ENCODE assay signal across 25 mouse cellular contexts in genomic region chr11:80553046-80553445, GRCm38 (mm10).
DNase-seq lines count a peak whose midpoint lies in the region; ATAC-seq and TF ChIP-seq lines count a peak whose summit lies in the region.
"Had no signal": no experiment of that assay in that cellular context is flagged by ENCODE, and none has a peak within 500 bp of the region (broad histone marks: within the 10 kb centered on the region; RNA-seq: fewer than 3 reads in every experiment).

No protein-coding gene starts in this region.

- H3K9ac ChIP-seq in forebrain, postnatal 0 days, result no peak overlapping the region
- H3K9ac ChIP-seq: embryonic facial prominence, embryonic 12.5 days; forebrain, embryonic 13.5 days; forebrain, embryonic 15.5 days had no signal

- H3K27ac ChIP-seq in forebrain, postnatal 0 days (ENCODE audit: low read depth, low read length), result no peak overlapping the region
- H3K27ac ChIP-seq: embryonic facial prominence, embryonic 10.5 days; embryonic facial prominence, embryonic 12.5 days; forebrain, embryonic 13.5 days had no signal

- no peaks in the 10 kb centered on the region for H3K36me3 ChIP-seq in forebrain, postnatal 0 days (ENCODE audit: insufficient read depth)
- H3K36me3 ChIP-seq: embryonic facial prominence, embryonic 10.5 days; embryonic facial prominence, embryonic 12.5 days; forebrain, embryonic 15.5 days; G1E had no signal

- intact Hi-C loops in heart, postnatal 25 days (cut with DNase I), result no loop called here

- no peak for TF ChIP-seq CTCF in forebrain, postnatal 0 days (IDR thresholded peaks at IDR 0.05; ENCODE audit: low read depth)

- peak; percentile 68 for DNase-seq in heart, adult 11 months
- no peak for DNase-seq in heart, postnatal 25 days (ENCODE audit: low spot score)
- no peak for DNase-seq in forebrain, postnatal 0 days
- DNase-seq in embryo, embryonic 10.5 days (ENCODE audit: low spot score), result no peak
- DNase-seq in lung, postnatal 14 days, result no peak
- DNase-seq: adrenal gland, adult 8-10 months; adrenal gland, postnatal 14 days; adrenal gland, postnatal 36 days; B cell, adult 2 months; cerebellum, adult 11-12 months; cerebellum, adult 2 months; cerebellum, adult 9-10 months; cerebellum, postnatal 10 days; cerebellum, postnatal 25 days had no signal

- H3K4me3 ChIP-seq in forebrain, postnatal 0 days (ENCODE audit: low read depth, low read length), result no peak overlapping the region
- H3K4me3 ChIP-seq: embryonic facial prominence, embryonic 10.5 days; embryonic facial prominence, embryonic 12.5 days; forebrain, embryonic 13.5 days; forebrain, embryonic 15.5 days had no signal

- no peaks in the 10 kb centered on the region for H3K9me3 ChIP-seq in forebrain, postnatal 0 days (ENCODE audit: low read length)
- H3K9me3 ChIP-seq: embryonic facial prominence, embryonic 10.5 days; embryonic facial prominence, embryonic 12.5 days; forebrain, embryonic 13.5 days; forebrain, embryonic 15.5 days; G1E had no signal

- no peaks in the 10 kb centered on the region for H3K27me3 ChIP-seq in forebrain, postnatal 0 days (ENCODE audit: insufficient read depth, low read length)
- H3K27me3 ChIP-seq: CH12.LX; embryonic facial prominence, embryonic 12.5 days; forebrain, embryonic 13.5 days; forebrain, embryonic 15.5 days; Patski had no signal

- WGBS in forebrain, postnatal 0 days, result 79% methylated on average over 11 of the region's 11 CpGs

- H3K4me1 ChIP-seq in forebrain, postnatal 0 days (ENCODE audit: insufficient read depth), result peaks cover 17% of the 10 kb centered on the region

- H3K4me2 ChIP-seq in forebrain, postnatal 0 days (ENCODE audit: low read depth), result no peak overlapping the region
- H3K4me2 ChIP-seq: embryonic facial prominence, embryonic 12.5 days; forebrain, embryonic 13.5 days; forebrain, embryonic 15.5 days had no signal

- peak; percentile 51 to 65; a peak in 3 of 4 replicates for ATAC-seq in hematopoietic stem cell, adult 5-6 weeks (replicated peaks in 1 of 2; ENCODE audit: insufficient read depth in 1 of 2, low FRiP score in 2 of 2, low TSS enrichment in 1 of 2, low read depth in 1 of 2, poor library complexity in 2 of 2, severe bottlenecking in 2 of 2)
- peak; percentile 44; the same call in 1 of the 2 replicates for ATAC-seq in megakaryocyte progenitor cell, adult 5-6 weeks (replicated peaks; ENCODE audit: poor library complexity)
- ATAC-seq in forebrain, postnatal 0 days, result no peak
- ATAC-seq: activated CD4-positive, CD25-positive, alpha-beta regulatory T cell, adult 4 months; CD4-positive, CD25-positive, alpha-beta regulatory T cell, adult 4 months; forebrain, embryonic 13.5 days; forebrain, embryonic 15.5 days; Patski had no signal
